Mouse (Mus musculus): Measurements from ENCODE around the gene Scrt2. TPM values are rescaled to one million over a fixed set of nuclear protein-coding genes. Genes with fewer than 3 reads are reported as not detected.

Gene Scrt2
- polyA plus RNA-seq, 1 experiment: 88.8 TPM

DNA sequence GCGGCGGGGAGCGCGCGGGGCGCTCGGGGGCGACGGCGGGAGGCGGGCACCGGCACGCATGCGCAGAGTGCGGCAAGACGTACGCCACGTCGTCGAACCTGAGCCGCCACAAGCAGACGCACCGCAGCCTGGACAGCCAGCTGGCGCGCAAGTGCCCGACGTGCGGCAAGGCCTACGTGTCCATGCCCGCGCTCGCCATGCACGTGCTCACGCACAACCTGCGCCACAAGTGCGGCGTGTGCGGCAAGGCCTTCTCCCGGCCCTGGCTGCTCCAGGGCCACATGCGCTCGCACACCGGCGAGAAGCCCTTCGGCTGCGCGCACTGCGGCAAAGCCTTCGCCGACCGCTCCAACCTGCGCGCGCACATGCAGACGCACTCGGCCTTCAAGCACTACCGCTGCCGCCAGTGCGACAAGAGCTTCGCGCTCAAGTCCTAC lies 12.0 kb downstream of the Scrt2 start:
- TF ChIP-seq CTCF (IDR thresholded peaks at IDR 0.05; ENCODE audit: borderline replicate concordance, extremely low read depth, insufficient read depth, insufficient read length): no peak
- peak; percentile 76 for DNase-seq (ENCODE audit: low read depth)

DNA sequence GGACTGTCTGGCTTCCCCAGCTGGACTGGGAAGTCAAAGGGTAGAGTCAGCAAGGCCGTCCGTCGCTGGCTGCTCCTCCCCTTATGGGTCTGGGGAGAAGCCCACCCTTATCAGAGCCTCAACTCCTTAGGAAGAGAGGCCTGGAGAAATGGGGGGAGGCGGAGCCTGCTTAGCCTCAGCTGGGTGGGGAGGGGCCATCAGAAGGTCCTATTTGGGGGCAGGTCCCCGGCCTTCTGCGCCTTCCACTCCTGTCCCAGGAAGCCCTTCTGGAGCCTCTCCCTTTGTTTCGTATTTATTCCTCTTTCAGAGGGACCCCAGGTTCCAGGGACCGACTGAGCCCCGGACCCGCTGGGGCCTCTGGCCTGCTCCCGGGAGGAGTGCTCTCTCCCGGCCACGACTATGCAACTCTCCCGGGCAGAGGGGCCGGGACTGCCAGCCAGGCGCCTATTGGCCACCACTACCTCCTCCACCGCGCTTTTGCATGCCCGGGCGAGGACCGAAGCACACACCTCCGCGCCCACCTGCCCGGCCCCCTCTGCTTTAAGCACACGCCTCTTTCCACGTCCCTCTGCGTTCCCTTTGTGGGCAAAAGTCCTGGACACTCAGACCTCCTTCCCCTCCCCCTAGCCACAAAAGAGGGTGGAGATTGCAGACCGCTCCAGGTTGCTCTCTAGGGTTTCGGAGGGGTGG lies 13.7 kb downstream of the Scrt2 start:
- no peak for TF ChIP-seq POLR2A (IDR thresholded peaks at IDR 0.05; ENCODE audit: borderline replicate concordance, extremely low read depth, insufficient read depth, insufficient read length, poor library complexity, severe bottlenecking)
- no peak for TF ChIP-seq CTCF (IDR thresholded peaks at IDR 0.05; ENCODE audit: borderline replicate concordance, extremely low read depth, insufficient read depth, insufficient read length)
- DNase-seq (ENCODE audit: low read depth): no peak

DNA sequence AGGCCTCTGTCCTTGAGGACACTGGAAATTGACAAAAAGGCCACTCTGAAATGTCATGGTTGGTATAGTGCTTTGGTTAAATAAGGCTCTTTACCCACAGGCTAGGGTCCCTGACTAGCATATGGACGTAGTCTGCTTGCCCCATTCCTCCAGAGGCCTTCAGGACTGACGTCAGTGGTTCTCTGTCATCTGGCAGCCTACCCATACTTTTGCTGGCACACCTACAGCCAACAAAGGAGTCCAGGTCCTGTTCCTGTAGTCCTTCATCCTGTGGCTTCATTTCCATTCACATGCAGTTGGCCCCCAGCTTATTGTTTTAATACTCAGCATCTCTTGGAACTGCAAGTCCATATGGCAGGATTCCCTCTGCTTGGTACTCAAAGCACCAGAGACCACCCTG lies 15.6 kb downstream of the Scrt2 start:
- no peak for TF ChIP-seq POLR2A (IDR thresholded peaks at IDR 0.05; ENCODE audit: borderline replicate concordance, extremely low read depth, insufficient read depth, insufficient read length, poor library complexity, severe bottlenecking)
- no peak for TF ChIP-seq CTCF (IDR thresholded peaks at IDR 0.05; ENCODE audit: borderline replicate concordance, extremely low read depth, insufficient read depth, insufficient read length)
- DNase-seq (ENCODE audit: low read depth): no peak

DNA sequence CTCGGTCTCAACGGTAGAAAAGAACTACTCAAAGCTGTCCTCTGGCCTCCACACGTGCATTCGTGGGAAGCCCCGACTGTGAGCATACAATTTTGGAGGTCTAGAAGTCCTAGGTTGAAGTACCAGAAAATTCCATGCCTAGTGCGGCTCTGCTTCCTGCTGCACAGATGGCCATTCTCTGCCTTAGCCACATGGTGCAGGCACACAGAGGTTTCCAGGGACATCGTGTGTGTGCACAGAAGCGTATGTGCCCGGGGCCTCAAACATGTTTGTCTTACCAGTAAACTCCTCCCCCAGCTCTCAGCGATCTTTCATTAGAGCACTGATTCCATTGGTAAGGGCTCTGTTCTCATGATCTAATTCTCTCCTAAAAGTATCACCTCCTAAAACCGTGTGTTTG lies 16.6 kb downstream of the Scrt2 start:
- DNase-seq (ENCODE audit: low read depth): peak; percentile 72
- no peak for TF ChIP-seq POLR2A (IDR thresholded peaks at IDR 0.05; ENCODE audit: borderline replicate concordance, extremely low read depth, insufficient read depth, insufficient read length, poor library complexity, severe bottlenecking)
- TF ChIP-seq CTCF (IDR thresholded peaks at IDR 0.05; ENCODE audit: borderline replicate concordance, extremely low read depth, insufficient read depth, insufficient read length): no peak

GRCm38 (mm10) chr2:152099538-152099937 lies 18.2 kb downstream of the Scrt2 start:
- no peak for DNase-seq (ENCODE audit: low read depth)
- no peak for TF ChIP-seq CTCF (IDR thresholded peaks at IDR 0.05; ENCODE audit: borderline replicate concordance, extremely low read depth, insufficient read depth, insufficient read length)
- TF ChIP-seq POLR2A (IDR thresholded peaks at IDR 0.05; ENCODE audit: borderline replicate concordance, extremely low read depth, insufficient read depth, insufficient read length, poor library complexity, severe bottlenecking): no peak

GRCm38 (mm10) chr2:152101761-152102160 lies 20.4 kb downstream of the Scrt2 start:
- DNase-seq (ENCODE audit: low read depth): no peak
- TF ChIP-seq POLR2A (IDR thresholded peaks at IDR 0.05; ENCODE audit: borderline replicate concordance, extremely low read depth, insufficient read depth, insufficient read length, poor library complexity, severe bottlenecking) (no peak), CTCF (IDR thresholded peaks at IDR 0.05; ENCODE audit: borderline replicate concordance, extremely low read depth, insufficient read depth, insufficient read length) (no peak)

DNA sequence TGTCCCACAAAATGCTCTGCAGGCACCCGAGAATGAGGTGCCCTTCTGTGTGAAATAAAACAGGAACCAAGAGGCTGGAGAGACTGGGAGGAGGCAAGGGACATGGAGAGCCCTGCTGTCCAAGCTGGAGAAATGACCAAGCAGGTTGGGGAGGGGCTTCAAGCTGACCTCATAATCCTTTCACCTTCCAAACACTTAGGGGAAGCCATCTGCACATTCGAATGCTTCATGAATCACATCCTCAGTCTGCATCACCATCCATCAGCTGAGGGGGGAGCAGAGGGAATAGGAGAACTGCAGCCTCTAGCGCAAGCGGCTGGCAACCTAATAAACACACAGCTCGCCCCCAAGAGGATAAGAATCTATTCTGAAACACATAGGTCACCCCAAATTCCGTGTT lies 21.0 kb downstream of the Scrt2 start:
- TF ChIP-seq CTCF (IDR thresholded peaks at IDR 0.05; ENCODE audit: borderline replicate concordance, extremely low read depth, insufficient read depth, insufficient read length): no peak
- no peak for TF ChIP-seq POLR2A (IDR thresholded peaks at IDR 0.05; ENCODE audit: borderline replicate concordance, extremely low read depth, insufficient read depth, insufficient read length, poor library complexity, severe bottlenecking)
- DNase-seq (ENCODE audit: low read depth): no peak

- TF ChIP-seq POLR2A (IDR thresholded peaks at IDR 0.05; ENCODE audit: borderline replicate concordance, extremely low read depth, insufficient read depth, insufficient read length, poor library complexity, severe bottlenecking) (no peak), CTCF (IDR thresholded peaks at IDR 0.05; ENCODE audit: borderline replicate concordance, extremely low read depth, insufficient read depth, insufficient read length) (no peak)
Observed at GRCm38 (mm10) chr2:152104711-152105317, 23.5 kb downstream of the Scrt2 start.

GRCm38 (mm10) chr2:152105318-152106224 lies 24.2 kb downstream of the Scrt2 start, which contains the start of gene Srxn1:
Gene Srxn1 (plus strand): TSS chr2:152105516.
- TF ChIP-seq POLR2A (IDR thresholded peaks at IDR 0.05; ENCODE audit: borderline replicate concordance, extremely low read depth, insufficient read depth, insufficient read length, poor library complexity, severe bottlenecking) (0 out of 2 replicates have a peak, but pooled peaks have one; percentile 49), CTCF (IDR thresholded peaks at IDR 0.05; ENCODE audit: borderline replicate concordance, extremely low read depth, insufficient read depth, insufficient read length) (peak; percentile 28; the same call in 1 of the 2 replicates)
- DNase-seq (ENCODE audit: low read depth): peak; percentile 91

More at GRCm38 (mm10) chr2:152104711-152105317, 23.5 kb downstream of the Scrt2 start:
- no peak for DNase-seq (ENCODE audit: low read depth)

DNA sequence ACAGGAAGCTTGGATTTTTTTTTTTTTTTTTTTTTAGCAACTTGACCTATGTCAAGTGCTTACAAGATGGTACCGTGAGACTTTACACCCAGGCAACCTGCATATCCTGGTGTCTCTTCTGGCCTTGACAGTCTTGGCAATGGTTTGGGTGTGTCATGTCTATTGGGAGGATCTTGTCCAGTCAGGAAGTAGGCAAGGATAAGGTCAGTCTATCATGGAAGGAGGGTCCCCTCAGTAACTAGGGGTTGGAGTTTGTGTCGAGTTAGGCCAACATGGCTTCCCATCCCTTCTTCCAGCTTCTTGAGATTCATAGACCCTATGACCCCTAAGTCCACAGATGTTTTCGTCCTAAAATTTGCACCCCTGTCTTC lies 24.9 kb downstream of the Scrt2 start:
- no peak for TF ChIP-seq POLR2A (IDR thresholded peaks at IDR 0.05; ENCODE audit: borderline replicate concordance, extremely low read depth, insufficient read depth, insufficient read length, poor library complexity, severe bottlenecking)
- no peak for TF ChIP-seq CTCF (IDR thresholded peaks at IDR 0.05; ENCODE audit: borderline replicate concordance, extremely low read depth, insufficient read depth, insufficient read length)
- no peak for DNase-seq (ENCODE audit: low read depth)

- TF ChIP-seq POLR2A (IDR thresholded peaks at IDR 0.05; ENCODE audit: borderline replicate concordance, extremely low read depth, insufficient read depth, insufficient read length, poor library complexity, severe bottlenecking) (no peak), CTCF (IDR thresholded peaks at IDR 0.05; ENCODE audit: borderline replicate concordance, extremely low read depth, insufficient read depth, insufficient read length) (no peak)
- DNase-seq (ENCODE audit: low read depth): no peak
Observed at GRCm38 (mm10) chr2:152106597-152106996, 25.3 kb downstream of the Scrt2 start.
